Mouse (Mus musculus) yolk sac, embryonic 10.5 days (tissue): ENCODE measurements at regions not wholly inside any gene's neighbourhood (a gene's known extent, or its start where the extent isn't known, plus 50 kb on each side); places are given as distances from the start of the nearest gene placed in this dataset.

Experiments
- DNase-seq: peaks from one replicate; pipeline ENCODE4 v3.0.0-alpha.2; 2017; ENCODE audit warnings: low spot score

GRCm38 (mm10) chr8:104036580-104037477 lies 64.6 kb upstream of the Cdh5 start:
- no peak for DNase-seq

DNA sequence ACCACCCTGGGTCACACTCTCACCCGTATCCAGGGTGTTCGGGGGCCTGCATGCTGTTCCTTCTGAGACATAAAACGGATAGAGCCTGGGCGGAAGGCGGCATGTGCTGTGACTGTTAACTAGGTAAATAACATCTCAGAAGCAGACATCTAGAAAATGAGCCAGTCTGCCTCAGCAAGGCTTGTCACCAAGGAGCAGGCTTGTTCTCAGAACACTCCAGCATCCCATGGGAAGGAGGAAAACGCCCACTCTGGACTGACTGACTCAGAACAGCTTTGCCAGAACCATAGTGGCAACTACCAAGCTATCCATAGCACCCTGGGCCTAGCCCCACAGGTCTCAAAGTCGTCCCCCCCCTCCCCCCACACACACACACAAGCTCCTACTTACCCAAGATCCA lies 63.8 kb upstream of the Cdh5 start:
- DNase-seq: no peak

DNA sequence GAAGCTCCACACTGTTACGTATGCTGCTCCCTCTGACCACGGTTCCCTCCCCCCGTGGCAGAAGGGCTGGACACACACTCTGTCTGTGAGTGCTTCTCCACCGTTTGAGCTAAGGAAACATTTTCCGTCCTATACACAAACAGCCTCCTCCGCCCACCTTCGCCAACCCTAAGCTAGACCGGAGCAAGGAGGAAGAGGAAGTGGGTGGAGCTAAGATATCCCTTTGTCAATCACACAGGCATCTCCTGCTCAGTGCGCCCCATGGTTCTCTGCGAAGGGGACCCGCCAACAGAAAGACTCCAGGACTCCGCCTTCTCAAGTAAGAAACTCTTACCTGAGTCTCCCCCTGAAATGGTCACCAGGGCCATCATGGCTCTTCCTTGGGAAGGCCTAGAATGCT lies 61.9 kb upstream of the Cdh5 start:
- no peak for DNase-seq

DNA sequence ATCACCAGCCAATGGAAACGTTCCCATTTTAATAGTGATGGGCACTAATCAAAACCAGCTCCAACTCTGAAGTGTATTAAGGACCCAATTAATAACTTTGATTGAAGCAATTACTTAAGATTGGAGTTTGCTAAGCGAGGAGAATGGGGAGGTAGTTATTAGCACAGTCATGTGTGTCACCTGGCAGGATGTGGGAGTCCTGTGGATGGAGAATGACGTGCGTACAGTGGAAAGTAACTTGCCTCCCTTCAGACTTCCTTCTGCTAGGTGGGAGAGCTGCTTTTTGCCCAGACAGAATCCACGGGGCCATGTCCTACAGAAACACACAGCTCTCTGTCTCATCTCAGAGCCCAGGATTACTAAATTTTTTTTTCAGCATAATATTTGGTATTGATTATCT lies 59.9 kb upstream of the Cdh5 start:
- no peak for DNase-seq

DNA sequence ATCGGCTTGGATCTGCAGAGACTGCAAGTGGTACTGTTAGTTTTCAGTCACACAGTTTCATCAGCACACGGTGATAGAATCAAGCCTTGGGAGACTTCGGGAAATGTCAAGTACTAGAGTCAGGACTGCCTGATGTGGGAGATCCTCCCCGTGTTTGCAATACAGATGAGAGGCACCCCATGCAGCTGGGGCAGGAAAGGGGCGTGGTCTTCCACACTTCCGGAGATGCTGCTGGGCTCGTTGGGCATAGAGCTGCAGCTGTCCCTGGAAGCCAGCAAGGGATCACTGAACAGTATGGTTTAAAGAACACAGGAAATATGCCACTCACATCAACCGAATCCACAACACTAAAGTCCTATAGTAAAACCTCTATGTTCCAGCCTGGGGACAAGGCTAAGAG lies 59.0 kb upstream of the Cdh5 start:
- DNase-seq: no peak

- DNase-seq: no peak
These were observed 53.4 kb upstream of the Cdh5 start for GRCm38 (mm10) chr8:104048037-104048436.

- DNase-seq: no peak
These were observed 52.2 kb upstream of the Cdh5 start for GRCm38 (mm10) chr8:104049181-104049580.

GRCm38 (mm10) chr8:104050694-104051539 lies 50.5 kb upstream of the Cdh5 start:
- peak; percentile 27 for DNase-seq

DNA sequence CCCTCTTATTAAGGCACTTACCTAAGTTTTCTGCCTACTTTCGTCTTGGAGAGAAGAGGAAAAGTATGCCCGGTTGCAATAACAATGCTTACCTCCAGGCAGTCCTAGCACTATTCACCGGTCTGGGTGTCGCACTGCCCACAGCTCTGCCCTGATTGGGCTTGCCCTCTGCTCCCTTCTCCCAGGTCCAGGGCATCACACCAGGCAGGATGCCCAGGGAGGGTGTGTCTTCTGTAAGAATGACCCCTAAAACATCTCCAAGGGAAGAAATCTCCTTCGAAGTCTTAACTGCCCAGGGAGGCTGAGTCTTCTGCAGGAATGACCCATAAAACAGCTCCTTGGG lies 49.9 kb upstream of the Cdh5 start:
- DNase-seq: no peak
